Mouse (Mus musculus): ENCODE measurements at regions not wholly inside any gene's neighbourhood (a gene's known extent, or its start where the extent isn't known, plus 50 kb on each side); places are given as distances from the start of the nearest gene placed in this dataset.
A peak's percentile ranks its signal among the peaks of the same experiment; 100 is the strongest.

DNA sequence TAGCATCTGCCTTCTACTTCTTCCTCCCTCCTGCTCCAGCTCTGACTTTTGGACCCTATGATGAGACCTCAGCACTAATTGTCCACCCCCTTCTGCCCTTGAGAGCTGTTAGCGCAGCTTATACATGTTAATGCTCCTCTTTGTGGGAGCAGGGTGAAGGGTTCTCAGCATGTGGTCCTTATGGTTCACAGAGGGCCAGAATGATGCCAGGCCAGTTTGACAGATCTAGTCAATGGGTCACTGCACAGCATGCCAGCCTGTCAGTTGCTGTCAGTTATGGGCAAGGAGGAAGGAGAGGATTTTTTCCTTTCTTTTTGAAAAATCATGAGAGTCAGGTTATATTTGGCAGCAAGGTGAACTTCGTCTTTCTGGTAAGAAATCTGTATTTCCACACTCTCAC lies 68.4 kb downstream of the 4931417E11Rik start:
- no peak for DNase-seq
- intact Hi-C loops (cut with DNase I) = no loop called here

GRCm38 (mm10) chr6:73389301-73389700 lies 80.2 kb downstream of the 4931417E11Rik start:
- intact Hi-C loops (cut with DNase I) = no loop called here
- DNase-seq = no peak

- intact Hi-C loops (cut with DNase I) = no loop called here
- no peak for DNase-seq
Measured at GRCm38 (mm10) chr6:73386261-73386660, 83.2 kb downstream of the 4931417E11Rik start.

DNA sequence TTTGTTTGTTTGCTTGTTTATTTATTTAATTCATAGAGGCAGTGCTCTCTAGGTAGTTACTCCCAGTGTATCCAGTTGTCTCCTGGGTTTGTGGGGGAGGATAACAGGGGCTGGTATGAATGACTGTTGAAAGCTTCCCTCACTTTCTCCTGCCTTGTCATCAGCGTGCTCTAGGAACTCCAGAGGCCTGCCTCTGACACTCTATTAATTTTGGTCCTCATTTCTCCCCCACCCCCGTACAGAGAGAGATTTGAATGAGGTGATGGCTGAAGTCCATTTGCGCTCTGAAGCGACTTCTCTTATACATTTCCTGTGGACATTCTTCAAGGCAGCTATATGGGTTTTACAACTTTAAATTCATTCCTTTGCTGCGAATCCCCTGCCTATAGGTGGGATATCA lies 89.6 kb downstream of the 4931417E11Rik start:
- intact Hi-C loops (cut with DNase I) = no loop called here
- no peak for DNase-seq

DNA sequence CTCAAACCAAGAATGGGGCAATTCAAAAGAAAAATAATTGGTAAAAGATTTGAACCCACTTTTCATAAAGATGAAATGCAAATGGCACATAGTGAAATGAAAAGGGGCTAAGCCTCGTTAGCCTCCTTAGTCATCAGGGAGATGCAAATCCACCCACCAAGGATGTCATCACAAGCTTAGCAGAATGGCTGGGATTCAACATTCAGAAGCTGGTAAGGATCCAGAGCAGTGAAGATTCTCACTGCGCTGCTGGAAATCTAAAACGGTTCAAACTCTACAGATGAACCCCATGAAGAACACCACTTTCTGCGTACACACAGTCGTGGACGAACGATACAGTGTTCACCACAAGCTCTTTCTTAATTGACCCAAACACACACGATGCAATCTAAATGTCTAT lies 91.6 kb downstream of the 4931417E11Rik start:
- DNase-seq = no peak
- intact Hi-C loops (cut with DNase I) = no loop called here

- no peak for DNase-seq
- intact Hi-C loops (cut with DNase I) = no loop called here
Measured at GRCm38 (mm10) chr6:73376291-73376690, 93.2 kb downstream of the 4931417E11Rik start.

DNA sequence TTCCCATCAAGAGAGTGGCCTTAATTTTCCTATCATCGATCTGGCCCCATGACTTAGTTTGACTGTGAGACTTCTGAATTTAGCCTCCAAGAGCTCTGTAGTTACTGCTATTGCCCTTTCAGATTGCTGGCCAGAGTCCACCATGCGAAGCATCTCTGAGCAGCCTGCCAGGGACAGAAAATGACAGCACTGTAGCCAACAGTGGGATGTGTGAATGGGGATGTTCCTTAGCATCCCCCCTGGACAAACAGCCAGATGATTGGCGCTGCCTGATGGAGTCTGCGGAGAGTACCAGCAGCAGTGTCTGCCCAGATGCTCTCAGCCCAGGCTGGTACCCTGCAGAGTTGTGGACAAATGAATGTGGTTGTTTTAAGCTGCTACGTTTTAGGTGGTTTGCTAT lies 96.6 kb downstream of the 4931417E11Rik start:
- intact Hi-C loops (cut with DNase I) = no loop called here

DNA sequence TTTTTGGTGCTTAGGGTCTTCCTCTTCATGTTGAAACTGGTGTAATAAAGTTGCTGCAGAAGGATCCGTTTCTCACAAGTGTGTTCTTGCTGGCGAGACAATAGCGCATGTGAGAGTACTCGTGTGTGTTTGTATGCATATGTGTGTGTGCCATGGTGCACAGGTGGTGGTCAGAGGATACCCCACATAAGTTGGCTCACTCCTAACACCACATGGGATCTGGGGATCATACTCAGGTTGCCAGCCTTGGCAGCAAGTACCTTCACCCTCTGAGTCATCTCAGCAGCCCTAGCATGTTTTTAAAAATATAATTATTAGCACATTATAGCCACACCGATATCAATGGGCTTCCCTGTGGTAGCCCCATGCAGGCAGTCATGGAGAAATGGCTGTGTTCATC lies 97.6 kb downstream of the 4931417E11Rik start:
- DNase-seq = no peak

More for the DNA sequence above, 96.6 kb downstream of the 4931417E11Rik start:
- DNase-seq = no peak

GRCm38 (mm10) chr6:73370901-73371300 lies 98.6 kb downstream of the 4931417E11Rik start:
- intact Hi-C loops (cut with DNase I) = no loop called here
- DNase-seq = no peak

More for the DNA sequence above, 97.6 kb downstream of the 4931417E11Rik start:
- intact Hi-C loops (cut with DNase I) = no loop called here

DNA sequence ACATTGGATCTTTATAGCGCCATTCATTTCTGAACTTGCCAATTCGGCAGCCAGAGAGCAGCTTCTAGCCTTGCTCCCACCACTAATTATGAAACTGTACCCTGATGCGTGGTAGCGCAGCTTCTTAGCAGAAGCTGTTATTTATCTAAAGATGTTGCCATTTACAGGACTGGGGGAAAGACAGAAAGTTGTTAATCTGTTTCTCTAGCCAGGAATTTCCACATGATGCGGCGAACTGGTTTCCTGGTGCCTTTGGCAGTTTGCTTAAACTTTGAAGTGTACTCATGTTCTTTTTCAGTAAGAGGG lies 100.7 kb downstream of the 4931417E11Rik start:
- DNase-seq = no peak
- intact Hi-C loops (cut with DNase I) = no loop called here

- no peak for DNase-seq
- intact Hi-C loops (cut with DNase I) = no loop called here
Measured at GRCm38 (mm10) chr6:73368047-73368835, 101.2 kb downstream of the 4931417E11Rik start.

GRCm38 (mm10) chr6:73367616-73368015 lies 101.9 kb downstream of the 4931417E11Rik start:
- DNase-seq = peak; percentile 49 to 62
- intact Hi-C loops (cut with DNase I) = no loop called here

DNA sequence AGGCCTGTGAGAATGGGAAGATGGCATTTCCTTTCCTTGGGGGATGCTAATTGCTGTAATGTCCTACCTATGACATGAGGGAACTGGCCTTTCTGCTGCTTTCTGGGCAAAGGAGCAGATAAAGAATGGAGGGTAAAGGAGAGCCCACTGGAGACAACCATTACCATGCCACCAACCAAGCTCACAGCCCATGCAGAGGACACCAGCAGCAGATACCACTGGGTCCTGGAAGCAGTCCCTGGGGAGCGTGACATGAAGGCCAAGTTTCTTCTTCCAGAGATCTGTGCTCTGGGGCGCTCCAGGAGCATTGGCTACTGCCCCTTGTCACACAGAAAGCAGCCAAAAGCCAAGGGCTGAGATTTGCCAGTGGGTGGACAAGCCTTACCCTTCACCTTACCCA lies 102.8 kb downstream of the 4931417E11Rik start:
- intact Hi-C loops (cut with DNase I) = no loop called here
- DNase-seq = no peak

GRCm38 (mm10) chr6:73365306-73365705 lies 104.2 kb downstream of the 4931417E11Rik start:
- intact Hi-C loops (cut with DNase I) = no loop called here
- no peak for DNase-seq

DNA sequence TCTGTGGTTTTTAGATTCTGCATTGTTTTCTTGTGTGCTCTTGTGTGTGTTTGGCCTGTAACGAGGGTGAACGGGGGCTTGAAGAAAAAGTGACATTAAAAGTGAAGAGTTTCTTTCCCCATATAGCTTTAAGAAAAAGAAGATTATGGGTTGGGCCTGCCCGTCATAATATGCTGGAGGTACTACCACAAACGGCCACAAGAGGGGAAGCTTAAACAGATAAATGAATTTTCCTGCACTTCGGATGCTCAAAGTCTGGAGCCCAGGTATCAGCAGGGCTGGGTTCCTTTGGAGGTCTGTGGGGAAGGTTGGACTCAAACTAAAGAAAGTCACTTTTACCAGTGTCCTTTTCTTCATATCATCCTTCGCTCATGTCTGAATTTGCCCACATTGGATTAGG lies 86.8 kb downstream of the Suclg1 start:
- no peak for DNase-seq
- intact Hi-C loops (cut with DNase I) = no loop called here

DNA sequence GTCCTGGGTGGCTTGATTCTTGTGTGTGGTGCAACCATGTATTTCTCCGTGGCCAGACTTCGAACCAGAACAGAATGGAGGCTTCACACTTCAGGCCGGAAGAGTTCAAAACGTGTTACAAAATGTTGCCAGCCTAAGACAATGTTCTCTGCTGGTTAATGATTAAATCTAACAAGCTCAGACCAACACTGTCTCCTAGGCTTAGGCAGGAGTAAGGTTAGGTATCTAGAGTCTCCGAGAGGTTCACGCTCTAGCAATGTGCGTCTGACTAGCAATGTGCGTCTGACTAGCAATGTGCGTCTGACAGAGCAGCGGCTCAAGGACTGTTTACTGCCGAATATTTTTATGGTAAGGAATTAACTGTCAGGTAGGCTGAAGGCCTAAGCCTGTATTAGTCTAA lies 81.5 kb downstream of the Suclg1 start:
- no peak for DNase-seq
- intact Hi-C loops (cut with DNase I) = no loop called here

Small RNA genes lying in the stretch of these regions (microRNA-seq; reads per million reads assigned to microRNA genes)
- gene Gm24370 (ENCODE audit: borderline number of aligned reads in 2 of 2) = 0 reads per million in 2 experiments
